Mouse (Mus musculus) frontal cortex, postnatal 36 days (tissue): Measurements from ENCODE around the gene Chrna10.

ENCODE experiments used
- DNase-seq, 2 experiments: peaks; one replicate each; pipeline ENCODE4 v3.0.0; 2022; ENCODE audit warnings: low spot score in 2 of 2

Chrna10 gene

DNA sequence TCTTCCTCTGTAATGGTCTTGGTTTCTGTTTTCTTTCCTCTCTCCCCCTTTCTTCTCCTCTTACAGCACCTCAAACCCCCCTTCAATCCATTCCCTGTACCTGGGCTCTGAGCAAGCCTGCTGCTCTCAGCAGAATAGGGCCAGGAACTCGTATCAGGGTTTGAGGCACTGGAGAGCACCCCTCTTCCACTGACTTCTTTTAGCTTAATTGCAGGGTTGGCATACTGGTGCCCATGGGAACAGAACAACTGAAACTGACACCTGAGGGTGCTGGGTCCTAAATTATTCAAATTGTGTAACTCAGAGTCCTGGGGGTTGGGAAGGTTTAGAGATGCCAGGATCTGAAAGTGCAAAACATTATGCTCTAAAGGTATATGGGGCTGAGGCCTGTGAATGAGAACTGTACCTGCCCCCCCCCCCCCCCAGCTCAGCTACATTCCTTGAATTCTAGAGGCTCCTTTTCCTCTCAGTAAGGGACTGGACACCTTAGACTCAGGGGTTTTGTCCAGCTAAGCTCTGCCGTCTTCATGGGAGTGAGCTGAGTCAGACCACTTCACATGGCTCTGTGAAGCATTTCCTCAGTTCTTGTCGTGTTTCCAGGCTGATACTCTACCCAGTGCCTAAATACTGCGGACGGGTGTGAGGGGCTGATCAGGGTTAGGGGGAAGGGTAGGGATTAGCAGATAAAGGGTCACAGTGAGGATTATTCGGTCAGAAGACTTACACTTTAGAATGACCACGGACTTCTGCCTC lies at the start of gene Chrna10:
TSS of gene Chrna10 (minus strand) at position 250 of the 753 bp plus-strand sequence.
- no peak for DNase-seq

DNA sequence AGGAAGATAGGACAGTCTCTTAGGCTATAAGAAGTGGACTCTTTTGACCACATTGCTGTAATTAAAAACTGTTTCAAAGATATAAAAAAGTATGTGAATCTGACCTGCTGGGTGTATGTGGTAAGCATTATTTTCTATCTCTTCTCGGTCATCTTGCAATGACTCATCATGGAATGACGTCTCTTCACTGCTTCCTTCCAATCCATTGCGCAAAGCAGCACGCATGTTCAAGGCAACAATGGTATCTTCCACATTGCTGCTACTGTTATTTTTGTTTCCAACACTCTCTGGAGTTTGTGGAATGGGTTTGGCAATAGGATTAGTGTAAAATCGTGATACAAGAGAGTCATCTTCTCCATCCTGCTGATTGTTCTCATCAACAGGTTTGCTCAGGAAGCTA lies 37.1 kb upstream of the Chrna10 start:
- no peak for DNase-seq

DNA sequence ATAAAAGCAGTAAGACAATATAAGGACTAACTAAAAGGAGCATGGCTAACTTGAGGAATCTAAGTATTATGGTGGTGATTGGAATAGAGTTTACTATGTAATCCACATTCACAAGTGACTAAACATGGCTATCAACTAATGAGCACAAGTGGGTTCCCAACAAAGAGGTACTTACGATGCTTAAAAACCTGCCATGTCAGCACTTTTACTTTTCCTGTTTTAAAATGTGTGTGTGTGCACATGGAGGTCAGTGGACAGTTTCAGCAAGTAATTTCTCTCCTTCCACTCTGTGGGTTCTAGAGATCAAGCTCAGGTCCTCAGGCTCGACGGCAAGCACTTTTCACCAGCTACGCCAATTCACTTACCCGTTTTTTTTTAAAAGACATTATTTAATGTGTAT lies 21.3 kb upstream of the Chrna10 start:
- no peak for DNase-seq

DNA sequence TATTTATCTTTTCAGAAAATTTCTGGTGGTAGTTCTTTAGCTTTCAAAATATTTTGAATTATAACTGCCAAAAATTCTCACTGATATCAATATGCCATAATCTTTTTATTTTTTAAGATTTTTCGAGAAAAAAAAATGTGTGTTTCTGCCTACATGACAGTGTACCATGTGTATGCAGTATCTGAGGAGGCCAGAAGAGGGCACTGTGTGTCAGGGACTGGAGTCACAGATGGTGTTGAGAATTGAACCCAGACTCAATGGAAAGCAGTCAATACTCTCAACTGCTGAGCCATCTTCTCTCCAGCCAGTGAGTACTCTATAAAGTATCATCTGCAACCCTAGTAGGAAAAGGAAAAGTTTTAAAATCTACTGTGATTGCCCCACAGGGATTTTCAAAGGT lies 20.8 kb upstream of the Chrna10 start:
- DNase-seq, result no peak

DNA sequence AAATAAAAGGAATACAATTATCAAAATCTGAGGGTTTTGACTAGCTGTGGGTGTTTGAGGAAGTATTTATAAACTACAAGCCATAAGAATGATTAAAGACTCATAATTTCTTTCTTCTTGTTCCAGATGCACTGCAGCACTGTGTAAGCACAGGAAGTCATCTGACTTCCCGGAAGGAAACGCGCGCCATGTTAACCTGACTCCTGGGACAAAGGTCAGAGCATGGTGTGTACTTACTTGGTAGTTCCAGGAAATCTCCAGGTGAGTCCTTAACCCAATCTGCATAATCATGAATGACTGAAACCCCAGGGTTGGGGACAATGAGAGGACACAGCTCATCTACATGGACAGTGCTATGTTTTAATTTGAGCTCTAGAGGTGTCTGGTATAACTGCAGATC lies 15.8 kb upstream of the Chrna10 start:
- no peak for DNase-seq

DNA sequence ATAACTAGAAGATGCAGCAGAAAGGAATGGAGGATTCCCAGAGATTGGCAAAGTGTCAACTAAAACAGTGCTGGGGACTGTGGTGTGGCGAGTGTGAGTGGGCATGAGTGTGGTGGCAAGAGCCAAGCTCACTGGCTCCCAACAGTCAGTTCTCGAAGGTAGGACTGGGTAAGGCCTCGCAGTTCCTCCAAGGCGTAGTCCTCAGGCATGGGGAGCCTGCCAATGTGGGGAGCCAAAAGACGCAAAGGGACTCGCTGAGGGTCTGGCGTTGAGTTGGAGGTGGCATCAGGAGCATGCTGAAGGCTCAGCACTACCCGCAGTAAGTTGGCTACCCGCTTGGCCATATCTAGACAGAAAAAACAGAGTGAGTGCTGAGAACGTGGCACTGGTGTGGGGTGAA lies 3.7 kb upstream of the Chrna10 start:
- DNase-seq, result no peak

DNA sequence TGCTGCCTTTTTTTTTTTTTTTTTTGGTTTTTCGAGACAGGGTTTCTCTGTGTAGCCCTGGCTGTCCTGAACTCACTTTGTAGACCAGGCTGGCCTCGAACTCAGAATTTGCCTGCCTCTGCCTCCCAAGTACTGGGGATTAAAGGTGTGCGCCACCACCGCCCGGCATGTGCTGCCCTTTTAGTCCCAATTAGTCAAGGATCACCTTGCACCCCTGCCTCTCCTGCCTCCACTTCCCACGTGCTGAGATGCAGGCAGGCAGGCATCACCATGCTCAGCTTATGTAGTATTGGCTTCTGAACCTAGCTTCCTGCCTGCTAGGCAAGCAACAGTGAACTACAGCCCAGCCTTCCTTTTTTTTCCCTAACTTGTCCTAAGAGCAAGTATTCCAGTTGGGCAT lies 754 bp upstream of the Chrna10 start:
- DNase-seq, result no peak

DNA sequence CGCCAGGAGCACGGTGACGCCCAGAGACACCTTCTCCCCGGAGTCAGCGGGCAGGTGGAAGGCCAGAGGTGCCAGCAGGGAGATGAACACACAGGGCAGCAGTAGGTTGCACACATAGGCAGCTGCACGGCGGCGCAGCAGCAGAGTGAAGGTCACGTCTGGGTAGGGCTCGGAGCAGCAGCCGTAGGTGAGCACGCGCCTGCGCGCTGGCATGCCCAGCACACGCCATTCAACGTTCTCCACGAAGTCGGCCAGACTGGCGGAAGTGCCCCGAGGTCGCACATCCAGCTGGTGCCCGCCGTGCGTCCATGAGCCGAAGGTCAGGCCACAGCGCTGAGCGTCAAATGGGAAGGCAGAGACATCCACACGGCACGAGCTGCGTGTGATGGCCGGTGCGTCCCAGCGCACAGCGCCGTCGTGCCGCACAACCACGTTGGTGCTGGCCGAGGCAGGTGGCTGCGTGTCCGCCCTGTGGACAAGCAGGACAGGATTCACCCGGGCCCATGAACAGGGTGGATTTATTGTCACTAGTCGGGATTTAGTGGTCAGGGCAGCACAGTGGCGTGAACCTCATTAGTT lies 3.4 kb downstream of the Chrna10 start:
- DNase-seq, result no peak

DNA sequence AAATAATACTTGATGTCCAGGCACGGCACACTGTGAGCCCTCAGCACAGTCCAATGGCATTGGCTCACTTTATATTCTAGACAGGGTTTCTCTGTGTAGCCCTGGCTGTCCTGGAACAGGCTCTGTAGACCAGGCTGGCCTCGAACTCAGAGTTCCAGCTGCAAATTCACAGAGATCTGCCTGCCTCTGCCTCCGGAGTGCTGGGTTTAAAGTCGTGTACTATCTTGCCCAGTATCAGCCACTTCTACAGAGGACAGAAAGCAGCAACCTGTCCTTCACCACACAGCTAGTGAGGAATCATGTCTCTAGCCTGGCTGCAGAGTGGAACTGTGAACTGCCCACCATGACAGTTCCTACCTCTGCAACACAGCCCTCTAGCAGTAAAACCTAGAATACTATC lies 6.9 kb downstream of the Chrna10 start:
- no peak for DNase-seq

DNA sequence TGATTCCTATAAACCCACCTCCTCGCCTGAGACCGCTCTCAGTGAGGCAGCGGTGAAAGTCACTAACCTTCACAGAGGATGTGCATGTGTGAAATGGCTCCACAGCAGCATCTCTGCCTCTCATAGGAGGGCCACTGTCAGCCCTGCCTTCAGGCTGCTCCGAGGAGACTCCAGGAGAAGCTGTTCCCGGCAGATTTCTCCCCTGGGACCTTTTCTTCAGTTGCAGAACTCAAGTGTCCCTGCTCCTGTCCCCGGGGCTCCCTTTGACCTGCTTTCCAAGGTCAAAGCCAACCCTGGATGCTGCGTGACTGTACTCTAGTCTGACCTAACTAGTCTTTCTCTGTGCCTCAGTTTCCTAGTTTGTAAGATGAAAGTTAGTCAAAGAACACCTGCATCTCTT lies 7.5 kb downstream of the Chrna10 start, which contains the start of gene Art5:
TSS of gene Art5 (minus strand) at position 319 of the 400 bp plus-strand sequence.
- DNase-seq, result no peak

DNA sequence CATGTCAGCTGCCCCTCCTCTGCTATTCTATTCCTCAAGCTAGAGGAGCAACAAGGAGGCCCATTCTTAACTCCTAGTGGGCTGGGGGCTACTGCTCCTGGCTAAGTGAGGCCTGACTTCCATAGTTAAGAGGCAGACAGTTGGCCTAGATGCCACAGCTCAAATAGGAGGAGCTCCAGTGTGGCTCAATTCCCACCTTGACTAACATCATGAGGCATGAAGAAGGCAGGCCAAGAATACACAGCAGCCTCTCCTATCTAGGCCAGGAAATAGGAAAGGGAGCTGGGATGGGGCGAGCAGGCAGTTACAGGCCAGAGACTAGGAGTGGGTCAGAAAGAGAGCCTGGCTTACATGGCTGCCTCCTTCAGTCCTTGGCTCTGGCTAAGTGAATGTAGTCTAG lies 8.4 kb downstream of the Chrna10 start:
- no peak for DNase-seq

DNA sequence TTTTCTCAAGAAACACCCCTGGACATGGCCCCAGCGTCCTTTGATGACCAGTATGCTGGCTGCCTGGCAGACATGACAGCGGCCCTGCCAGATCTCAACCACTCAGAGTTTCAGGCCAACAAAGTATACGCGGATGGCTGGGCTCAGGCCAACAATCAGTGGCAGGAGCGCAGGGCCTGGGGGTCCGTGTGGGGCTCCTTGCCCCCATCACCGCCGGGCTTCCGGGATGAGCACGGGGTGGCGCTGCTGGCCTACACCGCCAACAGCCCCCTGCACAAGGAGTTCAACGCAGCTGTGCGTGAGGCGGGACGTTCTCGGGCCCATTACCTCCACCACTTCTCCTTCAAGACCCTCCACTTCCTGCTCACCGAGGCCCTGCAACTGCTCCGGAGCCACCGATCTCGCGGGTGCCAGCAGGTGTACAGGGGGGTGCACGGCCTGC lies 9.9 kb downstream of the Chrna10 start:
- DNase-seq, result no peak

DNA sequence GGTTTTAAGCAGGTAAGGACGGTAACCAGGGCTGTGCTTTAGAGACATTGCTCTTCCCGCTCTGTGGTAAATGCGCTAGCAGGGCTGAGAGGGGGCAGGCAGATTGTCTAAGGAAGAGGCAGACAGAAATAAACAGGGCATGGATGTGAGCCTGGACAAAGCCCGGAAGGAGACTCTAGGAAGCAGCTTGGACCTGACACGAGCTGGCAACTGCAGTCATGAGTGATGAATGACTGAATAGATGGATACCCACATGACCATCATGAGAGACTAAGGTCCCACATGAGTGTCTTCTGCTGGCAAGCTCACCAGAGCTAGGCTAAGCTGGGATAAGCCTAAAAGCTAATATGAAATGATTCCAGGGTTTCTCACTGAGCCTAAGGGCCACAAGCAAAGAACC lies 12.5 kb downstream of the Chrna10 start:
- DNase-seq, result no peak

DNA sequence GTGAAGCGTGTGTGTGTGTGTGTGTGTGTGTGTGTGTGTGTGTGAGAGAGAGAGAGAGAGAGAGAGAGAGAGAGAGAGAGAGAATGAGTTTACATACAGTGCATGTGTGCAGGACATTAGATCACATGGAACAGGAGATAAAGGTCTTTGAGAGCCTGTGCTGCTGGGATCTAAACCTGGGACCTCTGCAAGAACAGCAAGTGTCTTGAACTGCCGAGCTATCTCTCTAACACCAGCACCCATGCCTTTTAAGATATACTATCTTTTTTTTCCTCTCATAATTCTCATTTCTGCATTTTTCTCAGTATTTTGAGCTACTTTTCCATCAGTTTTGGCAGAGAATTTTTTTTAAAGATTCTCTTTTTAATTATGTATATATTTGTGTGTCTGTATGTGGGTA lies 13.1 kb downstream of the Chrna10 start:
- DNase-seq, result no peak

DNA sequence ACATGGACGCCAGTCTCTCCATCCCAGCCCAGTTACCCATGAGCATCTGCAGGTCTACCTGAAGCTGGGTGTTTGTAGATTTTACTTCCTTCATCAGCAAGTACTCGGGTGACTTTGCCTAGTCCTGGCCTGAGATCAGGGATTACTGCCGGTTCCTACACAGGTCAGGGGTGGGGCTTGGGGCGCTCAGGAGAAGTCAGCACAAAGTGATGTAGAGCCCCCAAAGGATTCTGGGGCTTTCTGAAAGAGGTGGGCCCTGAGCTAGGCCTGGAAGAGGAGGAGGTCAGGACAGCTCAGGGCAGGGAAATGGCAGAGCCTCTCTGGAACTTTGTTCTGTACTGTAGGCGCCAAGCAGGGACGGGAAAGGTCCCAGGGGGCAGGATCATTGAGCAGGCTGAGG lies 13.9 kb downstream of the Chrna10 start:
- no peak for DNase-seq

DNA sequence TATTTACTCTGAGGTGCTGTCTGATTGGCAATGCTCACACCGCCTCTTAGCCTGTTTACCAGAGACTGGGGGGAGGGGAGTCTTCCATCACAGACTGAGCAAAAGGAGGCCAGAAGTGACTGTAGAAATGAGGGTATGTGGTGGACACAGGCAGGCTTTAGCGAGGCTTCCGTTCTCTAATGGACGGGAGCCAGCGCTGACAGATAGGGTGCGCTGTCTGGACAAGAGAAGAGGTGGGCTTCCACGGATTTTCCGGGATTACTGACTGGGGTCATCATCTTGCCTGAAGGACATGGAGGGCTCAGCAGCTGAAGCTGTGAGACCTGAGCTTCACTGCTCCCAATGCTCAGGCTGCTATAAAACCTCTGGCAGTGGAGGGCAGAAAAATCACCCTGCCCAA lies 14.4 kb downstream of the Chrna10 start:
- no peak for DNase-seq

DNA sequence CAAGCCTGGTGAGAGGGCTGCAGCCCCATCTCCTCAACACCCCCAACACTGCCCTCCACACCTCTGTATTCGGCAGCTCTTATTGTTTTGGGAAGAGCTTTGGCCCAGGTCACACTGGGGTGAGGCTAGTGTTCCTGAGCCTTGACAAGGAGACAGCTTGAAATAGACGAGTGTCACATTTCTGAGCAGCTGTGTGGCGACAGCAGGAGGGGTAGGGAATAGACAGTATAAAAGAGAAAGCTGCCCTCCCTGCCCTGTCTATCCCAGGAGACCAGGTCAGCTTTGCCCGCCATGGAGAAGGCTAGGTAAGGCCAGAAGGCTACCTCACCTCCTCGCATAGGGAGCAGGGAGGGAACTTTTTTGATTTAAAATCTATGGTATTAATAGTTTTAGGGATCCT lies 15.1 kb downstream of the Chrna10 start, which contains the start of gene Art1:
TSS of gene Art1 (plus strand) at position 257 of the 400 bp plus-strand sequence.
- DNase-seq, result no peak

DNA sequence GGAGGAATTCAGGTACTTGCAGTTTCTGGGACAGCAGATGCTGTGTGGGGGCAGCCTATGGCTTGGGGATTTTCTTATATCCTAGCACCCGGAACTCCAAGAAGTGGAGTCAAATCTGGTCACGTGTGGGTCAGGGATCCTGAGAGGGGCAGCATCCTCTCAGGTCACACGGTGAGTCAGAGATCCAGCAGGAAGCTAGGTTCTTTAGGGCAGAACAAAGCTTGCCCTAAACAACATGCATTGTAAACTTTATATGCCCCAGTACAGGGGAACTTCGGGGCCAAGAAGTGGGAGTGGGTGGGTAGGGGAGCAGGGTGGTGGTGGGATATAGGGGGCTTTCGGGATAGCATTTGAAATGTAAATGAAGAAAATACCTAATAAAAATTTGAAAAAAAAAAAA lies 15.8 kb downstream of the Chrna10 start:
- no peak for DNase-seq

DNA sequence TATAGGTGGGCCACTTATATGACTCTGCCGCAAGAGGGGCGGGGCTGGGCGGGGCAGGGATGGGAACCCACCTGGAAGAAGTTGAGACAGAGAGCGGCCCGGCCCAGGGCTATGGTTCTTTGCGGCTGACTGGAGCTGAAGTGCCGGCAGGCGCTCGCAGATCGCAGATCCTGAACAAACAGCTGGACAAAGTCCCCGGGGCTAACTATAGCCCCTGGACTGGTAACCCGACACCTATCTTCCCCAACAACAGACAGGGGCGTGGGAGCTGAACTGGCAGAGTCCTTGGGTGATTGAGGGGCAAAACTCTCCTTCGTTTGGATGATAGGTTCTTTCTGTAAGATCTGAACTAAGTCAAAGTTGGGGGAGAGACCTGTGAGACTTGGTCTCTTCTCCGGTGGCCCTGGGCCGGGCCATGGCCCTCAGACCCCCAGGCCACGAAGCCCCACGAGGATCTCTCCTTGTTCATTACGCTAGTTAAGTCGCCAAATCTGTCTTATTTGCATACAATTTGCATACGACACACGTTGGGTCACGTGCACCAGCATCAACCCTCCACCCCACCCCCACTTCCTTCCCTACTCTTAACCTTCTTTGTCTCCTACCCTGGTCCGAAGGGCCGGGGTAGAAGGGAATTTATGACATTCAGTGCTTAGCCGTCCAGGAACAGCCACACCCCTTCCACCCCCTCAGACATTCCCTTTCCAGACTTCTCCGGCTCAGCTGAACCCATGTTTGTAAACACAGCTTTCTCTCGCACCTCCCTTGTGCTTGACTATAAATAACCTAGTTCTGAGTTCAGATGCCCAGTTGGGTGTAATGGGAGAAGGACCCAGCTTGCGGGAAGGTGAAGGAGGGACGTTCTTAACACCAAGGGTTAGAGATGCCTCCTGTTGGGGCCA lies 16.6 kb downstream of the Chrna10 start:
- no peak for DNase-seq

DNA sequence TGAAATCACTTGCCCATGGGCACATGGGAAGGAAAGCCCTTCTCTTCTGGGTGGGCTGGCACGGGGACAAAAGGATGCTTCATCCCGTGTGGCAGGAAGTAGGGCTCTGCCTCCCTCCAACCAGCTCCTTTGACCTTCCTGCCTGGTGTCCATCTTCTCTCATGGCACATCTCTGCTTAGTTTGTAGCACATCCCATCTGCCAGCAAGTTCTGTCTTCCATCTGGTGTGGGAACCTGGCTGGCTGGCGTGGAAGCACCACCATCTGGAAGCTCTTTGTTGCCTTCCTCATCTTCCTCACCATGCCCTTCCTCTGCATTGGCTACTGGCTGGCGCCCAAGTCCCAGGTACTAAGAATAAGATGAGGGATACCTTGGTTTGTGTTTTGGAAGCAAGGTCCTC lies 29.3 kb downstream of the Chrna10 start:
- peak in 1 of 2 experiments; percentile 38 for DNase-seq

DNA sequence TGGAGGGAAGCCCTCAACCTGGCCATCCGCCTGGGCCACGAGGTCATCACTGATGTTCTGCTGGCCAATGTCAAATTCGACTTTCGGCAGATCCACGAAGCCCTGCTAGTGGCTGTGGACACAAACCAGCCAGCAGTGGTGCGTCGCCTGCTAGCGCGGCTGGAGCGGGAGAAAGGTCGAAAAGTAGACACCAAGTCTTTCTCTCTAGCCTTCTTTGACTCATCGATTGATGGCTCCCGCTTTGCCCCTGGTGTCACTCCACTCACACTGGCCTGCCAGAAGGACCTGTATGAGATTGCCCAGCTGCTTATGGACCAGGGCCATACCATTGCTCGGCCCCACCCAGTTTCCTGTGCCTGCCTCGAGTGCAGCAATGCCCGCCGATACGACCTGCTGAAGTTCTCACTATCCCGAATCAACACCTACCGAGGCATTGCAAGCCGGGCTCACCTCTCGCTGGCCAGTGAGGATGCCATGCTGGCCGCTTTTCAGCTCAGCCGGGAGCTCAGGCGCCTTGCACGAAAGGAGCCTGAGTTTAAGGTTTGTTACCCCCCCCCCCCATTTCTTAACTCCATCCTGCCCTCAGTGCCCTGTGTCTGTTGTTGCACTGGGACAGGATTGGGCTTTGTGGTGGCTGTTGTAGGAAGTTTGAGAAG lies 32.5 kb downstream of the Chrna10 start:
- no peak for DNase-seq

DNA sequence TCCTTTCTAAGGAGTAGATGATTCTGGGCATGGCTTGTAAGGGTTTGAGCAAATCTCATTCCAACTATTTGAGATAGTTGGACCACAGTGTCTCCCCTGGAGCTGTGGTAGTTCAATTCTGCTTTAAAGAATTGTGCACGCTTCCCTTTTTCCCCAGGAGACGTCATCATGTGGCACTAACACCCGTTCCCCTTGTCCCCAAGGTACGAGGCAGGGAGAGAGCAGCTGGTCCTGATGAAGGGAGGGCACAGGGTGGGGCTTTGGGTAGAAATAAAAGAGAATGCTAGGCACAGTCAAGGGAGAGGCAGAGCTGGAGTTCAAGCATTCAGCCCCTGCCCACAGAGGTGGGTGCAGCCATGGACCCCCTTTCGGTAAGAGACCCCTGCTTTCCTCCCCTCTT lies 33.8 kb downstream of the Chrna10 start, which contains the start of gene Trpc2:
TSS of gene Trpc2 (plus strand) at position 301 of the 400 bp plus-strand sequence.
- DNase-seq, result no peak
